Mouse (Mus musculus): ENCODE measurements around the gene Parvb. TPM values are rescaled to one million over a fixed set of nuclear protein-coding genes. Genes with fewer than 3 reads are reported as not detected.
"Not testable (repeated sequence)": the region's sequence is repeated elsewhere in the genome, so short reads cannot be mapped to it uniquely, and the experiment has no call there.

Parvb gene
- total RNA-seq, 2 experiments from 2014 or later = 28.0 to 30.4 TPM

DNA sequence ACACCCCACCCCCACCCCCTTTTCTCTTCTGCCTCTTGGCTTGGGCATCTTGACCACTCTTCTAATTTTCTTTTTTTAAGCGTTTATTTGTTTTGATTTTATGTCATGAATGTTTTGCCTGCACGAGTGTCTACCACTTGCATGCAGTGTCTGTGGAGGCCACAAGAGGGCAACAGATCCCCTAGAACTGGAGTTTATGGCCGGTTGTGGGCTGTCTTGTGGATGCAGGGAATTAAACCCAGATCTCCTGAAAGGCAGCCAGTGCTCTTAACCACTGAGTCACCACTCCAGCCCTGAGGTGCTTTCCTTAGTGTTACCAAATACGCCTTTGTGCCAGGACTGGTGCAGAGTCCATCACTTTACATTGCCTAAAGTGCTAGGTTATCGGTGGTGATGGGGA lies 52.2 kb downstream of the Parvb start:
- DNase-seq = peak; percentile 41
- intact Hi-C loops (cut with DNase I) = no loop called here

DNA sequence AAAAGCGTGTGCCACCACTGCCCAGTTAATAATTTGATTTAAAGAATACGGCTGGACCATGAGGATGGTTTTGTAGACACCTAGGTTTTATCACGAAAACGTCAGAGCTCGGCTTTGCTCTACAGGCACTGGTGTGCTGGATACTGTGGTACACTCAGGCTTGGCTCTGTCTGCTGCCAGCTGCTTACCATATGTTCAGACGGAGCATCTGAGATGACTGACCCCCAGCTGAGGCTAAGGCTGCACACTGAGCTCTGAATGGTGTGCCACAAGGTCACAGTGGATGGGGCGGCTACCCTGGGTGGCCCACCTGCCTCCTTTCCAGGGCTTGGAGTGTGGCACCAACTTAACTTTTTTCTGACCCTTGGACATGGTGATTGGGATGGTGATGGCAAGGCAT lies 53.6 kb downstream of the Parvb start:
- DNase-seq = peak; percentile 62
- intact Hi-C loops (cut with DNase I) = no loop called here

DNA sequence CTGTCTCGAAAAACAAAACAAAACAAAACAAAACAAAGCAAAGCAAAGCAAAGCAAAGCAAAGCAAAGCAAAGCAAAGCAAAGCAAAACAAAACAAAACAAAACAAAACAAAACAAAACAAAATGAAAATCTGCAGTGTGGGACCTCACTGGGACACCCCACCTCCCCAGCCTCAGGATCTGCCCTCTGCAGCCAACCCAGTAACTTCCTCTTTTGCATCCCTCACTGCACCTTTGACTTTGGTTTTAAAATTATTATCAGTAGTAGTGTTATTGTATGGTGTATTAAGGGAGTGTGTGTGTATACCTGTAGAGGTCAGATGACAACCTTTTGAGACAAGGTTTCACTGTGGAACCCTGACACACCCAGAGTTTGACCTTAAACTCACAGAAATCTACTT lies 57.1 kb downstream of the Parvb start:
- intact Hi-C loops (cut with DNase I); DNase-seq: not testable (repeated sequence)

DNA sequence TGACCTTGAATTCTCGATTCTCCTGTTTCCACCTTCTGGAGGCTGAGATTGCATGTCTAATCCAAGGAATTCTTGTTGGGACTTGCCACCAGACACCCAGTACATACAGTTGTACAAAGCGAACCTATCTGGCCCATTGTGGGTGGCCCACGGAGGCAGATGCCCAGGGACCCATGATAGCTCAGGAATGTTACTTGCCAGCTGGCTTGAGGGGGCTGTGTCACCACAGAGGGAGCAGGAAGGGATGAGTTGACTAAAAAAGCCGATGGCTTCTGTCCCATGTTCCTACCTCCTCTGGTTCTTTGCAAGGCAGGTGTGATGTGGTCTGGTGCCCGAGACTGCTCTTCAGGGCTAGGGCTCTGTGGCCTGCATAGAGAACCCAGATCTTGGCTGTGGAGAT lies 59.3 kb downstream of the Parvb start:
- DNase-seq = no peak
- intact Hi-C loops (cut with DNase I) = no loop called here

DNA sequence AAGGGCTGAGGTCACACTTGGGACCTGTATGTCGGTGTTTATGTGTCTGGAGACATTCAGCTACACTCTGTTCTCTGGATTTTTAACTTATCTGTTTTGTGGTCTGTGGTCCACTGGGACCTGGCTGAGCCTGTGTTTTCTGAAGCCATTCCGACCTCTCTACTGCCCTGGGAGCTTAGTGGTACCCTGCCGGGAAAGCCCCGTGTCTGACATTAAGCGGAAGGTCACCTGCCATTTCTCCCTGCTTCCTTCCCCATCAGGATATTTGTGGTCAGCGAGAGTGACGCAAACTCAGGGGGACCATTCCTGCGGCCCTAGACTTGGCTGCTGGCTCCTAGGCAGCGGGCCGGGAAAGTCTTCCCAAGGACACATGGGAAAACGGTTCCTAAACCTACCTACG lies 61.7 kb downstream of the Parvb start:
- no peak for DNase-seq
- intact Hi-C loops (cut with DNase I) = no loop called here

DNA sequence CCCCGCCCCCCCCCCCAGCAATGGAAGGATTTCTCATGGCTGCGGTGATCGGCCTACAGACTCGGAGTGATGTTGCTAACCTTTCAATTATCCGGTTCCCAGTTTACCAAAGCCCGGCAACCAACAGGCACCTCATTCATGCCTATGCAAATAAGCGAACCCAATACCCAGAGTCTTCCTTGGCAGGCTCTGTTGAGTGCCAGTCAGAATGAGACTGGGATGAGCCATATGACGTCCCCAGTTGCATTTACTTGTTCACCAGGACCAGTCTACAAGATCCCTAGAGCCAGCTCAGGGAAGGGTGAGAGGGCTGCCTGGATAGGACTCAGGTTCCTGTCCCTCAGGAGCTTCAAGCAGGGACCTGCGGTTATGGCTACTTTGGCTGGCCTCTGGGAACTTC lies 62.5 kb downstream of the Parvb start:
- intact Hi-C loops (cut with DNase I) = no loop called here

DNA sequence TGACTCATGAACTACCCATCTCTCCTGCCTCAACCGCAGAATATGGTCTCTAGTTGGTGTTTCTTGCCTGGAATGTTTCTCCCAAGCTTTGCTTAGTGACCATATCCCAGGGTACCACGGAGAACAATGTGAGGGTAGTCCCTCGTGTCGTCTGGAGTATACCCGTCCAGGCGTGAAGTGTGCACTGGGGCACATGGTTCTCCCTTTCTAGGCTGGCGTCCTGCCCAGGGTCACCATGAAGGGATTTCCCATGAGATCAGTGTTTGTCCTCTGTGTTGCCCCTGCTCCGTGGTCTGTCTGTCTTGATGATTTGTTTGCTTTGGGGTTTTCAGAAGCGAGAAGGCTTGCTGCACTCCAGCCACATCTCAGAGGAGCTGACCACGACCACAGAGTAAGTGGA lies 63.4 kb downstream of the Parvb start:
- intact Hi-C loops (cut with DNase I) = no loop called here

More for the DNA sequence above, 62.5 kb downstream of the Parvb start:
- DNase-seq = no peak

DNA sequence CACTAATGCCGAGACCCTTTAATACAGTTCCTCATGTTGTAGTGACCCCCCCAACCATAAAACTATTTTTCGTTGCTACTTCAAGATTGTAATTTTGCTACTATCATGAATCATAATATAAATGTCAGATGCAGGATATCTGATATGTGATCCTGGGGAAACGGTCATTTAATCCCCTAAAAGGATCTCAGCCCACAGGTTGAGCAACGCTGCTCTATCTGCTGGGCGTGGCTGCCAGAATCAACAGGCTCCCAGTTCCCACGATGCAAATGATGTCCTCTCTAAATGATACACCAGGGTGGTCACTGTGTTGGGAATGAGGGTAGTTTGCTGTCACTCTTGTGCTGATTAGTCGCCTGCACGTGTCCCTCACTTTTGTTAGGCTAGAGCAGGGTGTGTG lies 65.6 kb downstream of the Parvb start:
- intact Hi-C loops (cut with DNase I) = no loop called here
- DNase-seq = no peak

More for the DNA sequence above, 63.4 kb downstream of the Parvb start:
- no peak for DNase-seq

DNA sequence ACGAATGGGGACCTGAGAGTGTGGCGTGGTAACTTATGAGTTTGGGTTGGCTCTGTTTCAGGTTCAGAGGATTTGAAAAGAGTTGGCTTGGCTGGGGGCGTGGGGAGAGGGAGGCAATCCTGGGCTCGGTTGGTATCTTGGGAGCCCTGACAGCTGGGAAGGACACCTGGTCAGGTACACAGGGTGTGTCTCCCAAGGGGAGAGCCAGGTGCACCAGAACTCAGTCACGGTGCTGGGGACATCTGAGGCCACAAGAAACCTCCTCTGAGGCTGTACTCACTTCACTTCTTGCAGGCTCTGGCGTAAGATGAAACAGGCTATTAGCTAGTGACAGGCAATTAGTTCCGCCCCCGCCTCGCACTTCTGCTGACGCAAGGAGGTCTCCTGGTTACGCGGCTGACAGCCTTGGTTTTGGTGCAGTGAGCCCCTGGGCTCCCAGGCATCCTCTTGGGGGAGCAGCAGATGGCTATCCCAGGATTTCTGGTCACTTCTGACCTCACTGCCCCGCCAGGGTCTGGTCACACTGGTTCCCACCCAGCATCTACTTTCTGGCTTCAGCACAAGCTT lies 67.0 kb downstream of the Parvb start:
- DNase-seq = peak; percentile 53
- intact Hi-C loops (cut with DNase I) = no loop called here

DNA sequence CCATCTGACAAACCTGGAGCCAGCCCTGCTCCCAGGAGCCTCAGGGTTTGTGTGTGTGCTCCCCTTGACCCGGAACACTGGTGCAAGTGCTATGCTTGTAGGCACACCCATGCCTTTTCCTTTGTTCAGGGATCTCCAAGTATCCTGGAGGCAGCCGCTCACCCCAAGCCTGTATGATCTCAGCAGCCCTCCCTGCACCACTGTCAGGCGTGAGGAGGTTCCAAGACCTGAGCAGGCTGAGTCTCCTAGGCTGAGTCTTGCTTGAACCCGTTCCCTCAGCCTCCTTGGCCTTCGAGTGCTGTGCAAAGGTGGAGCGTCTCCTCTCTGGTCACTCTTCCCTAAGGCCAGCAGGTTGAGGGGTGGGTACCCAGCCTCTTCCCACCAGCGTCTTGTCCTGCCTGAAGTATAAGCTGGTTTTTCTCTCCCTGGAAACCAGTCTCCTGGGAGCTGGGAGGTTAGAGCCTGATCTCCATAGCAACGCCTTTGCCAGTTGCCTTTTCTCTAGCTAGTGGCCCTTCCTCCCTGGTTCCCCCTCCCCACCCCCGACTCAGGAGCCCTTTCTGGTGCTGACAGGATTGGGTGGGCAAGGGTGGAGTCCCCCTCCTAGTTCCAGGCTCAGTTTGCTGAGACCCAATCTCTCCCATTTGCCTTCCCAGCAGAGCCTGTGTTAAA lies 68.0 kb downstream of the Parvb start:
- DNase-seq = peak; percentile 44

DNA sequence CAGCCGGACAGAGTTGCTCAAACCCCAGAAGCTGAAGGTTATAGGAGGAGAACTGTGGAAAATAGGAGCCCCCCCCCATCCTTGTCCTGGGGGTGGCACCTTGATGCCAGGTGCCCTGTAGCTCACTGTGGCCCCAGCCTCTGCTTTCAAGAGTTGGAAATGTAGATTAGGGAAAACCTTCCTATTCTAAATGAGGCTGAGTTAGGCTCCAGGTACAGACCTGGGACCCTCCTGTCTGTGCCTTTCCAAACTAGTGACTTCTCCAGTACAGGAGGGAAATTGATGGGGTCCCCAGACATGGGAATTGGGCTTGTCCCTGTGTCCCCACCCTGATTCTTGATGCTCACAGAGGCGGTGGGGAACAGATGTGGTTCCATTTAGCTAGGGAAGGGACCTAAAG lies 68.7 kb downstream of the Parvb start:
- DNase-seq = no peak
- intact Hi-C loops (cut with DNase I) = no loop called here

More for the DNA sequence above, 68.0 kb downstream of the Parvb start:
- intact Hi-C loops (cut with DNase I) = no loop called here

DNA sequence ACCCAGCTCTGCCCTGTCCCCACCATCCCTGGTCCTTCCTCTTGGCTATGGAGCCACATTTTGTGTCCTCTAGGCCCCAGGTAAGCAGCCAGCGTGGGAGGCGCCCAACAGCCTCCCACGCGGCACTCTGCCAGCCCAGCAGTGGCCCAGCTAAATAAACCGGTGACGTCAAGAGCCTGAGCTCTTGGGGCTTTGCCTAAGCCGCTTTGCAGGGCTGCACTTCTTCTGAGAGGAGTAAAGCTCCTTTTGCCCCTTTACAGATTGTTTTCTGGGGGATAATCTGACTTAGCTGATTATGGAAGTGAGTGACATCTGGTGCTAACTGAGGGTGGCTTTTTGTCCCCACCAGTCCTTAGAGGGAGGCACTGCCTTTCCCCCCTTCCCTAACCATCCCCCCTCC lies 69.2 kb downstream of the Parvb start:
- intact Hi-C loops (cut with DNase I) = no loop called here

DNA sequence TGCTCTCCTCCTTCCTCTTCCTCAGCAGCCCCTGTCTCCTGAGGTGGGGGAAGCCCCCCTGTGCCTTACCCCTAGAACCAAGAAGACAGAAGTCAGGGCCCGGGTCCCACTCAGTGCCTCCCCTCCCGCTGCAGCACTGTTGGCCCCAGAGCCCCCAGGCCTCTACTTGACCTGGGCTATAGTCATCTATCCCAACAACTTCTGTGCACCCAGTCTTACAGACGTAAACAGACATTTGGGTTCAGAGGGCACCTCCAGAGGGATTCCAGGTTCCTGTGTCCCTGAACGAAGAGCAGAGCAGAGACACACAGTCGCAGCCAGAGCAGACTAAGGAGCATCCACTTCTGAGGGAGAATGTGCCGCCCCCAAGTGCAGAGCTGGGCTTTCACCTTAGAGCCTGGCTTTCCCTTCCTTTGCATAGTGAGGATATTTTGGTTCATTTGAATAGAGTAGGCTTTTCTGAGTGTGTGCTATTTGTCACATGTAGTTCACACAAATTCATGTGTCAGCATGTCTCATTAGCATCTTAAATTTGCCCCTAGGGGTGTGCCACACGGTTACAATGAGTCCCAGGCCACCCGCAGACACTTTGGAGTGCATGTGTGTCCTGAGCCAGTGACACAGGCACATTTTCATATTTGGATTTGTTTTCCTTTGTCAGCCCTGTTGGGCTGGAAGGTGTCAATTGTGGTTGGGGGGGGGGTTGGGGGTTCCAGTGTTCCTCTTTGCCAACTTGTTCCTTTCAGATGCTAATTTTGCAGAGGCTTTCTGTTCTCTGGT lies 70.0 kb downstream of the Parvb start:
- no peak for DNase-seq
- intact Hi-C loops (cut with DNase I) = no loop called here

More for the DNA sequence above, 69.2 kb downstream of the Parvb start:
- peak; percentile 66 for DNase-seq

DNA sequence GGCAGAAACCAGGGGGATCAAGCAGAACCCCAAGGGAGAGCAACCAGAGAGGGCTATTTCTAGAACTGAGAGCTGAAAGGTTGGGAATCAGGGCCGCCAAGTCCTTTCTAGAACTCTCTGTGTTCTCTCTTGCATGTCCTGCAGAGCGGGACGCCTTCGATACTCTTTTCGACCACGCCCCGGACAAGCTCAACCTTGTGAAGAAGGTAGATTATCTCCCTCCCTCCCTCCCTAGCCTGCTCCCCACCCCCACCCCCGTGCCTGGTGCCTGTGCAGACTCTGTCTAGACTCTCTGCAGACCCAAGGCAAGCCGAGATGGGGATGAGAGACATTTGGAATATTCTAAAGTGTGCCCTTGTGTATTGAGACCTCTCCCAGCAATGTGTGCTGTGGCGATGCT lies 71.4 kb downstream of the Parvb start:
- intact Hi-C loops (cut with DNase I) = no loop called here
- no peak for DNase-seq

DNA sequence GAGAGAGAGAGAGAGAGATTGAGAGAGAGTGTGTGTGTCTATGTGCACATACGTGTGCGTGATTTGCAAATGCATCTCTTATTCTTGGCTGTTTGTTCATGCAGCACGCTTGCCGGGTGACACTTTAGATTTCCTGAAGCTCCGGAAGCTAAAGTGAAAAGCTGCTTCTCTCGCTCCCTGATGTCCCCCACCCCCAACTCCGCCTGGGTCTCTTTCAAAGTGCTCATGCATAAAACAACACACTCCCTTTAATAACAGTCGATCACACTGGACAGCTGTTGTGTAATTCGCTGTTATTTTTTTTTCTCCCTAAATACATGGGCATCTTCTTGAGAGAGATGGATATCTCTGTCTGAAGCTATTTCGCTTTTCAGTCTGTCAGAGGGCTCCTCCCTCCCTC lies 73.5 kb downstream of the Parvb start:
- no peak for DNase-seq
- intact Hi-C loops (cut with DNase I) = no loop called here

DNA sequence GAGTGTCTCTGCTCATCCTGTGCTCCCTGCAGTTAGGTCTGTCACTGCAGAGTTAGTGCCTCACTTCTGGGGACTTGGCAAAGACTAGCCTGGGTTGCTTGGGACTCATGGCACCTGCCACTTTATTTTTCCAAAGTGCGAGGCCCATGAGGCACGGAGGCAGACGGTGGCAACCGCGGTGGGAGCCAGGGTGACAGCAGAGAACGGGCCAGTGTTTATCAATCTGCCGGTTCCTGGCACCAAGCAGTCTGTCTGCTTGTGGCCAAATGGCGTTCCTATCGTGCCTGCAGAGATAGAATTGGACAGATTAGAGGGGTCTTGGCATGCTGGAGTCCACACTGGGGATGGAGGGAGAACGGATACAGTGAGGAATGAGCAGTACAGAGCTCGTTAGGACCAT lies 78.4 kb downstream of the Parvb start:
- peak; percentile 90 for DNase-seq
- intact Hi-C loops (cut with DNase I) = no loop called here

DNA sequence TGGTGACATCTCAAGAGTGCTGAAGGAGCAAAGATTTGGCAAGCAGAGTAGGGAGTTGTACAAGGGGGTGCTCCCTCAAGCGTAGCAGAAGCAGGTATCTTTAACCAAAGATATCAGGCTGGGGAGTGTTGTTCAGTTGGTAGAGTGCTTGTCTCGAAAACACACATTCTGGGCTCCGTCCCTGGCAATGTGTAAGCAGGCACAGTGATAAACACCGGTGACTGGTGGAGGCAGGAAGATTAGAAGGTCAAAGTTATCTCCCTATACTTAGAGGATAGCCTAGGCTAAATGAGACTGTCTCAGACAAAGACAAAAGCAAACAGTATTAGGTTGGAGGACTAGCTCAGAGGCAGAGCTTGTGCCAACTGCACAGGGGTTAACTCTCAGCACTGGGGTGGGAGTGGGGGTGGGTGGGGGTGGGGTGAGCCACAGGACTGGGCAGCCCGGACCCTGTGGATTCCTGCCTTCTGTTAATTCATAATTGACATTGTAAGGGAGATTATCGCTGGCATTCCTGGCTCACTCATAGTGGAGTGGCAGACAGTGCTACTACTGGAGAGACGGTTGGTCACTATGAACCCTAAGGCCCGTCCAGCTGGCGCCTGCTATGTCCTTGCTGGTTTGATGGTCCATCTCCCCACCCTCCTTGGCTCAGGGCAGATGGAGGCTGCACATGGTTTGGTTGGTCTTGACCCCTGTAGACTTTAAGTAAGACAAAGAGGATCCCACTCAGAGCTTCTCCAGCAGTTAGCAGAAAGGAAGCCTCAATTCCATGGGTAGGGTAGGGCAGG lies 79.6 kb downstream of the Parvb start:
- intact Hi-C loops (cut with DNase I) = no loop called here

DNA sequence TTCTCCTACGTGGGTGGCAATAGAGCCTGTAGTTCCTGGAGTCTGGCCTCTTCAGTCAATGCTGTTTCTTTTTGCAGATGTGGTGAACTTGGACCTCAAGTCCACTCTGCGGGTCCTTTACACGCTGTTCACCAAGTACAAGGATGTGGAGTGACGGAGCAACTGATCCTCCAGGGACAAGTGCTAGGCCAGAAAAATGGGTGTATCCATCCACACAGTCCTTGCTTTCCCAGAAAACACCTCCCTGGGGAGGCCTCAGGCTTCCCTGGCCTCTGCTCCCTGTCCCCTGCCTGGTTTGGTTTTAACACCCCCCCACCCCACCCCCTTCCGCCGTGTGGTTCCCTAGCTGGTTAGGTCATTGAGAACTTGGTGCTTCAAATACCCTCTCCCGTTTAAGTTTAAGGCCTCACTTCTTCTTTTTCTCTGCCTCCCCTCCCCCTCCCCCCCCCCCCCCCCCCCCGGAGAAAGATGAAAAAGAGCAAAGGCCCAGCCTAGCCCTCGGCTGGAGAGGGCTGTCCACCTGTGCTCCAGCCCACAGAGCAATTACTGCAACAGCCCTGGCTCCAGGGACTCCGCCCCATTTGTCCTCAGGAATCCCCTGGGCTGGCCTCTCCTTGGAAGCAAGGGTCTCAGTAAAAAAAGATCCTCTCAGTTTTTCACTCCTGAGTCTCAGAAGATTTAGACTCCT lies 81.2 kb downstream of the Parvb start:
- intact Hi-C loops (cut with DNase I) = no loop called here
- DNase-seq = no peak

More for the DNA sequence above, 79.6 kb downstream of the Parvb start:
- DNase-seq = peak; percentile 48

DNA sequence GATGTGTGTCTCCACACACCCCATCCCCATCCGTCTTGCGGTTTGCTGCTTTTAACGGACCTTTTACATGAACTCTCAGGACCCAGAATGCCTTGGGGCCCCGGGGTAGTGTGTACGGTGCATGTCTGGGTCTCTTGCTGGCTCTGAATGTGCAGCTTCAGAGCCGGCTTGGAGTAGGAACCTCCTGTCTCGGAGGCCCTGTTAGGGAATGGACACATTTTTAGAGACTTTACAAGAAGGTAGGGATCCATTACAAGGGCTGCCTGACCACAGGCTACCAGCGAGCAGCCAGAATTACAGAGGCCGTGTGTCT lies 81.7 kb downstream of the Parvb start:
- intact Hi-C loops (cut with DNase I) = no loop called here

DNA sequence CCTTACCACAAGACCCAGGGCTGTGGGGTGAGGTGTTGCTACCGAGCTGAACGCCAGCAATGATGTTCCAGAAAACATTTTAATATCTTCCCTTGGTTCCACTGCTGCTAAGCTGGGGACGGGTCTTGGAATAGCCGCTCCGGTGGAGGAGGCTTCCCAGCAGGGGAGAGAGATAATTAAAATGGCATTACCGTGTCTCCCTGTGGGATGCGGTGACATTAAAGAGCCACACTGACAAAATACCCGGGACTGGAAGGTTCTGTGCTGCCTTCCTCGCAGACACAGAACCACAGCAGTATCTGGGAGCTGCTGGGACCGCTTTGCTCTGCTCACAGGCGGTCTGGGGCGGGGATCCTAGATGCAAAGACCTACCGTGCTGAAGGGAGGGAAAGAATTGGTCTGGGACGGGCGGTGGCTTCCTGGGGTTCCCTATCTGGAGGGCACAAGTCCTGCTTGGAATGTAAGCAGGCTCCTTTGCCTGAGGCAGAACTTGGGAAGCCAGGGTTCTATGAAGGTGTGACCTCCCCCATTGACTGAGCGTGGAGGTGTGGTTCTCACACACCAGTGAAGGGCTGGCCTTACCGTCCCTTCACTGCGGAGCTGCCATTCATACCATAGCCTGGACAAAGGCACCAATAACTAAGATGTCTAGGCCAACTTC lies 82.7 kb downstream of the Parvb start:
- intact Hi-C loops (cut with DNase I) = no loop called here
- no peak for DNase-seq

More for the DNA sequence above, 81.7 kb downstream of the Parvb start:
- DNase-seq = no peak
